Mouse (Mus musculus) hindbrain, embryonic 13.5 days (tissue): ENCODE data around the gene Dync1i2. TPM values are rescaled to one million over a fixed set of nuclear protein-coding genes. Genes with fewer than 3 reads are reported as not detected.

Source experiments
- ATAC-seq: fragments of 200-750 bp; cut with Nextera tagmentation; 2 replicates; pipeline ENCODE4 v1.8.0; 2017; ENCODE audit warnings: moderate TSS enrichment; ENCODE audit not compliant: low FRiP score
- H3K27ac ChIP-seq: fragments of 300-500 bp; sonication (generic); 2 replicates; pipeline ENCODE4 v1.5.1; 2015; ENCODE audit warnings: inconsistent platforms, mild to moderate bottlenecking, moderate library complexity
- H3K27me3 ChIP-seq: fragments of 300-500 bp; sonication (generic); 2 replicates; pipeline ENCODE4 v1.6.1; 2015; ENCODE audit warnings: mild to moderate bottlenecking, inconsistent platforms
- H3K36me3 ChIP-seq: fragments of 300-500 bp; sonication (generic); 2 replicates; pipeline ENCODE4 v1.6.1; 2015; ENCODE audit warnings: mild to moderate bottlenecking, inconsistent platforms
- H3K4me1 ChIP-seq: fragments of 300-500 bp; sonication (generic); replicated peaks from 2 replicates; pipeline ENCODE4 v1.6.1; 2015; ENCODE audit warnings: inconsistent platforms
- H3K4me2 ChIP-seq: fragments of 300-500 bp; sonication (generic); 2 replicates; pipeline ENCODE4 v1.6.1; 2015; ENCODE audit warnings: inconsistent platforms, mild to moderate bottlenecking, moderate library complexity
- H3K4me3 ChIP-seq: fragments of 300-500 bp; sonication (generic); 2 replicates; pipeline ENCODE4 v1.5.1; 2015; ENCODE audit warnings: mild to moderate bottlenecking, inconsistent platforms
- H3K9ac ChIP-seq: fragments of 300-500 bp; sonication (generic); 2 replicates; pipeline ENCODE4 v1.6.1; 2015; ENCODE audit warnings: mild to moderate bottlenecking, inconsistent platforms
- H3K9me3 ChIP-seq: fragments of 300-500 bp; sonication (generic); 2 replicates; pipeline ENCODE4 v1.6.1; 2016; ENCODE audit warnings: inconsistent platforms
- WGBS: fragments of 180-500 bp; shearing (Covaris S2); methylation state at CpG from one replicate; pipeline ENCODE4 v1.1.7; 2015; 5-methylcytosine and 5-hydroxymethylcytosine counted together
- polyA plus RNA-seq: library from polyadenylated mRNA; unstranded; fragments of >200 nt; fragmentation: Nextera tagmentation; extraction: Ambion mirVana; gene quantifications from 2 replicates; pipeline ENCODE4 v1.2.1, GENCODE M21; 2015

Dync1i2 gene
- polyA plus RNA-seq, 1 experiment from 2014 or later: 211 TPM

DNA sequence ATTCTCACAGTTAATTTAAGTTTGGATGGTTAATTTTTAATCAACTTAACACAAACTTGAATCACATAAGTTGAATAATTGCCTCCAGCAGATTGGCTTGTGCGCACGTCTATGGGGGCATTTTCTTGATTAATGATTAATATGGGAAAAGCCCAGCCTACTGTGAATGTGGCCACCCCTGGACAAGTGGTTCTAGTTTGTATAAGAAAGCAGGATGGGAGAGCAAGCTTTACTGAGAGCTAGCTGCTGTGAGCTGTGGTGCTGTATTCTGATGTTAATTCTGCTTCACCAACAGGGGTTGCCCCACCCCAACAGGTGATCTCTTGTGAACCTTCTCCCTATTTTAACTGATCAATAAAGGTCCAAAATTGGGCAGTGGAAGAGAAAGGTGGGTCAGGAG lies 22.6 kb upstream of the Dync1i2 start:
- Histone ChIP-seq H3K27ac (no peak overlapping the region), H3K27me3 (no peaks in the 10 kb centered on the region), H3K4me2 (no peak overlapping the region), H3K36me3 (no peaks in the 10 kb centered on the region), H3K4me3 (no peak overlapping the region), H3K9me3 (no peaks in the 10 kb centered on the region), H3K9ac (no peak overlapping the region), H3K4me1 (peaks cover 23% of the 10 kb centered on the region)
- ATAC-seq: no peak
- WGBS: 43% methylated on average over 2 of the region's 2 CpGs

GRCm38 (mm10) chr2:71191391-71192194 lies 19.9 kb upstream of the Dync1i2 start:
- no peaks in the 10 kb centered on the region for H3K36me3 ChIP-seq
- H3K4me2 ChIP-seq: peak overlapping the region; percentile 48
- peak overlapping the region; percentile 79 for H3K27ac ChIP-seq
- ATAC-seq: peak; percentile 57; the same call in 1 of the 2 replicates
- H3K4me3 ChIP-seq: peak overlapping the region; percentile 5
- H3K4me1 ChIP-seq: peaks cover 28% of the 10 kb centered on the region
- WGBS: 17% methylated on average over 16 of the region's 16 CpGs
- H3K9ac ChIP-seq: peak overlapping the region; percentile 55; the same call in 1 of the 2 replicates
- no peaks in the 10 kb centered on the region for H3K9me3 ChIP-seq
- no peaks in the 10 kb centered on the region for H3K27me3 ChIP-seq

DNA sequence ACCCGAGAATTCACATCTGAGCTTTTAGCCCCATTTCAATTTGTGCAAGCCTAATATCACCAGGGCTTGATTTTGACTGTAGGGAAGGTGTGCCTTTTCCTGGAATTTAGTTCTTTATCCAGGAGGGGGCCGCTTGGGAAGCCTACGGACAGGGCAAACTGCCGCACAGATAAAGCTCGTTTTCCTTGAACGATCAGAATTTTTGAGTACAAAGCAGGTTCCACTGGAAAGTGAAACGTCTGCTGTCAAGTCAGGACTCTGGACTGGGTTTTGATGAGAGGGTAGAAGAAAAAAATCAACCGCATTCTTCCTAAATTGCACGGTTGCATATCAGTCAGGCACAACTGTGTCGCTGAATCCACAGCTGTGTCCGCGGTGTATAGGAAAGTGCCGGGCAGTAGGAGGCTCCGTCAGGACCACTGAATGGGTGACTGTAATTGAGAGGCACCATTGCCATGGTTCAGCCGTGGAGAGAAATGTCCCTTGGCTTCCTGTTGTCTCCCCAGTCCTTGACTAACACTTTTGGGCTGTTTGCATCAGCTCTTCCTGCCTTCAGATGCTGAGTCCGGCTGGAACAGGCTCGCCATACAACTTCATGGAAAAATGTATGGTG lies 19.2 kb upstream of the Dync1i2 start:
- Histone ChIP-seq H3K9ac (peak overlapping the region; percentile 55; the same call in 1 of the 2 replicates), H3K4me1 (peaks cover 28% of the 10 kb centered on the region), H3K27me3 (no peaks in the 10 kb centered on the region), H3K4me3 (peak overlapping the region; percentile 5), H3K36me3 (no peaks in the 10 kb centered on the region), H3K4me2 (peak overlapping the region; percentile 48), H3K27ac (peak overlapping the region; percentile 79), H3K9me3 (no peaks in the 10 kb centered on the region)
- WGBS: 41% methylated on average over 17 of the region's 17 CpGs
- ATAC-seq: 0 out of 2 replicates have a peak, but pooled peaks have one; percentile 14

GRCm38 (mm10) chr2:71194137-71194960 lies 17.2 kb upstream of the Dync1i2 start:
- Histone ChIP-seq H3K27ac (0 out of 2 replicates have a peak overlapping the region, but pooled peaks have one; percentile 58), H3K36me3 (no peaks in the 10 kb centered on the region), H3K9me3 (no peaks in the 10 kb centered on the region), H3K4me1 (peaks cover 28% of the 10 kb centered on the region), H3K4me3 (no peak overlapping the region), H3K27me3 (no peaks in the 10 kb centered on the region), H3K9ac (no peak overlapping the region), H3K4me2 (no peak overlapping the region)
- ATAC-seq: peak; percentile 50; the same call in 1 of the 2 replicates
- 55% methylated on average over 10 of the region's 10 CpGs for WGBS

- Histone ChIP-seq H3K4me1 (peaks cover 12% of the 10 kb centered on the region), H3K27ac (no peak overlapping the region), H3K36me3 (no peaks in the 10 kb centered on the region), H3K4me2 (no peak overlapping the region), H3K9me3 (no peaks in the 10 kb centered on the region), H3K9ac (no peak overlapping the region), H3K4me3 (no peak overlapping the region), H3K27me3 (no peaks in the 10 kb centered on the region)
- no peak for ATAC-seq
- WGBS: 78% methylated on average over 4 of the region's 4 CpGs
Observed at GRCm38 (mm10) chr2:71196947-71197346, 14.6 kb upstream of the Dync1i2 start.

- WGBS: 70% methylated on average over 3 of the region's 3 CpGs
- Histone ChIP-seq H3K9me3 (no peaks in the 10 kb centered on the region), H3K36me3 (no peaks in the 10 kb centered on the region), H3K4me2 (no peak overlapping the region), H3K4me1 (peaks cover 6% of the 10 kb centered on the region), H3K27me3 (no peaks in the 10 kb centered on the region), H3K9ac (no peak overlapping the region), H3K4me3 (no peak overlapping the region), H3K27ac (no peak overlapping the region)
- ATAC-seq: no peak
Observed at GRCm38 (mm10) chr2:71198907-71199306, 12.6 kb upstream of the Dync1i2 start.

DNA sequence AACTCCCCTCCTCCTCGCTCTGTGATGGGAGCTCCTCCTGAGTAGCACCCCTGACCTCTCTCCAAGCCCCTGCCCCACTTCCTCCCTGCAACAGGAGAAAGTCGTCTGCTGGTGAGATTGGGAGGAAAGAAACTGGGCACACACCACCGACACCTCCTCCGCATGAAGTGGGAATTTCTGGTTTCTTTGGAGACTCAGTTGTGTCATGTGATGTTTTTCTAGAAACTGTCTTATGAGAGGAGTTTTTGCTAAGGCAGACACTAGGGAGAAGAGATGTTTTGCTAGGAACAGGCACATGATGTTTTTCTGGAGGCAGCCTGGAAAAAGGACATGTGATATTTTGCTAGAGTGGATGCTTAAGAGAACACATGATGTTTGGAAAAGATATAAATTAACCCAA lies 11.0 kb upstream of the Dync1i2 start:
- Histone ChIP-seq H3K9ac (no peak overlapping the region), H3K36me3 (no peaks in the 10 kb centered on the region), H3K9me3 (no peaks in the 10 kb centered on the region), H3K27ac (no peak overlapping the region), H3K4me1 (no peaks in the 10 kb centered on the region), H3K4me2 (no peak overlapping the region), H3K4me3 (no peak overlapping the region), H3K27me3 (no peaks in the 10 kb centered on the region)
- ATAC-seq: no peak
- WGBS: 62% methylated on average over 4 of the region's 4 CpGs

DNA sequence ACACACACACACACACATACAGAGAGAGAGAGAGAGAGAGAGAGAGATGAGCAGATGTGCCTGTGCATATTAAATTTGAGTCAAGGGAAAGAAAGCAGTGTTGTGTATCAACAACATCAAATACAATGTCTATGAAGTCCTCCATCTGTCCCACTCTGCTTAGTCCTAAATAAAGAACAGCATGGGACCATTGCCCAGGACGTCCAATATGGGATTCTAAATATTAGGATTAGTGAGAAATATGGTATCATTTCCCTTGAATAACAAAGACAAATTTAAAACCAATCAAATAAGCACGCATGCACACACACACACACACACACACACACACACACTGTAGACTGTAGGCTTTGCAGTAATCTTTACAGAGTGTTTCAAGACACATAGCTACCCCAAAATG lies 9.6 kb upstream of the Dync1i2 start:
- Histone ChIP-seq H3K27me3 (no peaks in the 10 kb centered on the region), H3K27ac (no peak overlapping the region), H3K9ac (no peak overlapping the region), H3K36me3 (no peaks in the 10 kb centered on the region), H3K4me2 (no peak overlapping the region), H3K9me3 (no peaks in the 10 kb centered on the region), H3K4me1 (0 out of 2 replicates have a peak, but pooled peaks cover 4% of the 10 kb centered on the region), H3K4me3 (no peak overlapping the region)
- 80% methylated on average over 2 of the region's 2 CpGs for WGBS
- ATAC-seq: no peak

- Histone ChIP-seq H3K4me1 (0 out of 2 replicates have a peak, but pooled peaks cover 4% of the 10 kb centered on the region), H3K36me3 (no peaks in the 10 kb centered on the region), H3K27me3 (peaks cover 2% of the 10 kb centered on the region; the same call in 1 of the 2 replicates), H3K4me2 (no peak overlapping the region), H3K27ac (no peak overlapping the region), H3K9ac (no peak overlapping the region), H3K4me3 (no peak overlapping the region), H3K9me3 (no peaks in the 10 kb centered on the region)
- 91% methylated on average over 16 of the region's 16 CpGs for WGBS
- ATAC-seq: no peak
Observed at GRCm38 (mm10) chr2:71203819-71204432, 7.6 kb upstream of the Dync1i2 start.

DNA sequence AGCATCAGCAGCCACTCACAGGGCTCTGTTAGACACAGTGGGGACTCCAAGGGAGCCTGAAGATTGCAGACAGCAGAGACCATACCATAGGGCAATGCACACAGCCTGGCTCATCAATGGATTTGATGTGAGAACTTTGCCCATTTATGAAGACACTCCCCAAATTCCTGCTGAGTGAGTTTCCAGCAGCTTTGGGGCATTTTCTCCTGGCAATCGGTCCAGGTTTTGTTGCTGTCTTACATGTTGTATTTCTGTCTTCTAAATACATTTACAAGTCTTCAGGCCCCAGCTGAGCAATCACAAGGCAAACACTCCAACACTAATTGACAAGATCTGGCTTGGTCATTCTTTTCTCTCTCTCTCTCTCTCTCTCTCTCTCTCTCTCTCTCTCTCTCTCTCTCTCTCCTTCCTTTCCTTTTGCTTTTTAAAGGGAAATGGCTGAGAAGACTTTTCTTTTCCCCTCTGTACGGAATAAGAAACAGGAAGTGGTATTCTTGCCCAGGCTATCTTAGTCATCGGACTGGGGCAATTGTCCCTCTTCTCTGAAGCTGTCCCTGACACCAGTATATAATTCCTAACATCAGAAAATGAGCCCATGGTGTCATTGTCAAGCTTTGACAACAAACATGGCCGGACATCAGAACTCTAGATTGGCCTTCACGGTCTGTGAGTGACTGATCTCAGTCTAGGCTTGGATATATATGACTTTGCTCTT lies 2.3 kb upstream of the Dync1i2 start:
- Histone ChIP-seq H3K27ac (no peak overlapping the region), H3K4me3 (no peak overlapping the region)
- WGBS: 81% methylated on average over 5 of the region's 5 CpGs

GRCm38 (mm10) chr2:71211096-71211495 lies 410 bp upstream of the Dync1i2 start:
- Histone ChIP-seq H3K36me3 (peaks cover 12% of the 10 kb centered on the region), H3K9ac (no peak overlapping the region), H3K4me3 (no peak overlapping the region), H3K4me2 (no peak overlapping the region), H3K4me1 (peaks cover 17% of the 10 kb centered on the region), H3K27ac (no peak overlapping the region), H3K9me3 (no peaks in the 10 kb centered on the region), H3K27me3 (peaks cover 4% of the 10 kb centered on the region; the same call in 1 of the 2 replicates)
- peak; percentile 56 for ATAC-seq
- 96% methylated on average over 2 of the region's 2 CpGs for whole genome bisulfite sequencing

More for the DNA sequence above, 2.3 kb upstream of the Dync1i2 start:
- H3K36me3 ChIP-seq: no peaks in the 10 kb centered on the region
- ATAC-seq: no peak
- peaks cover 4% of the 10 kb centered on the region; the same call in 1 of the 2 replicates for H3K27me3 ChIP-seq
- H3K4me1 ChIP-seq: peaks cover 16% of the 10 kb centered on the region
- no peak overlapping the region for H3K9ac ChIP-seq
- H3K9me3 ChIP-seq: no peaks in the 10 kb centered on the region
- H3K4me2 ChIP-seq: no peak overlapping the region
